Mouse (Mus musculus): ENCODE results near the gene St6galnac3. TPM values are rescaled to one million over a fixed set of nuclear protein-coding genes. Genes with fewer than 3 reads are reported as not detected.

The St6galnac3 gene
- polyA plus RNA-seq, 1 experiment from 2014 or later: 34.1 TPM

DNA sequence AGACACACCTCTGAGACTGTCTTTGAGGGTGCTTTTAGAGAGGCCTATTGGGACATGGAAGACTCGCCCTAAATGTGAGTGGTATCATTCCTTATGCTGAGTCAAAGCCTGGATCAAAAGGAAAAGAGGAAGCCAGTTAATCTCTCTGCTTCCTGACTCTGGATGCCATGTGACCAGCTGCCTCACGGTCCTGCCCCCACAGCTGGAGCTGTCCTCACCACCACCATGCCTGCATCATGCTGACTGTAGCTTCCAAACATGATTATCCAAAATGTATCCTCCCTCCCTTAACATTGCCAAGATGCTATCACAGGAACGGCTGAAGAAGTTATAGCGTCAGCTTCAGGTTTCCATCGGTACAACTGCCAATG is 244.4 kb downstream of the St6galnac3 start:
- ATAC-seq (ENCODE audit: insufficient read depth): no peak
- 68% methylated on average over 5 of the region's 5 CpGs for WGBS
- no peaks in the 10 kb centered on the region for H3K9me3 ChIP-seq (ENCODE audit: low read depth, low read length)

DNA sequence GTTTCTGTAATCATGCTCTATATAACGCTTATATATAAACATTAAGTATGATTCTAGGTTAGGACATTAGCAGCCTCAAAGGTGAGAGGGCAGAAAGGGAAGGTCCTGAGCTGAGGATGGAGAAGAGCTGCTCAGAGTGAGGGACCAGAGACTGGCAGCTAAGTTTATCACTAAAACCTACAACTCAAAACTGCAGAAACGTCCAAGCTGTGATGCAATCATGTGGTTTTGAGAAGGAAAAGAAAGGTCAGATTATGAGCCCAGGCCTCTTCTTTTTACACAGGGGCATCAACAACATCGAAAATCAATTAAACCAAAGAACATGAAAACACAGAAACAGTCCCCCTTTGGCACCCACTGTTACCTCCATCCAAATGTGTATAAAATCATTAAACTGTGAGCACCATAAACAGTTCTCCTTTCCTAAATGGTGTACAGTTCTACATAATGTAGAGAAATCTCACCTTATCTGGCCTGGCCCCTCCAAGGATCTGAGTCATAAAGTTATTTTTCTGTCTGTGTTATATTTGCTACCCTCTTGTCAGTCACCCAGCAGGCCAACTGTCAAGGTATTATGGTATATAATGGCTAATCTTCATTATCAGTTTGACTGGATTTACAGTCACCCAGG is 244.9 kb downstream of the St6galnac3 start:
- H3K9ac ChIP-seq: no peak overlapping the region
- H3K27me3 ChIP-seq (ENCODE audit: insufficient read depth, low read length): no peaks in the 10 kb centered on the region
- ATAC-seq (ENCODE audit: insufficient read depth) (no peak), DNase-seq (no peak)
- H3K4me2 ChIP-seq: no peak overlapping the region
- no peaks in the 10 kb centered on the region for H3K4me1 ChIP-seq (ENCODE audit: insufficient read depth)
- WGBS: 71% methylated on average over 3 of the region's 3 CpGs
- H3K9me3 ChIP-seq (ENCODE audit: low read depth, low read length): no peaks in the 10 kb centered on the region
- H3K4me3 ChIP-seq (ENCODE audit: low read depth, low read length): no peak overlapping the region
- H3K36me3 ChIP-seq (ENCODE audit: insufficient read depth): no peaks in the 10 kb centered on the region
- no peak for TF ChIP-seq CTCF (IDR thresholded peaks at IDR 0.05; ENCODE audit: low read depth)
- no peak overlapping the region for H3K27ac ChIP-seq (ENCODE audit: low read depth)

More for the DNA sequence above, 244.4 kb downstream of the St6galnac3 start:
- TF ChIP-seq CTCF (IDR thresholded peaks at IDR 0.05; ENCODE audit: low read depth): no peak
- Histone ChIP-seq H3K4me2 (no peak overlapping the region), H3K4me3 (ENCODE audit: low read depth, low read length) (no peak overlapping the region), H3K9ac (no peak overlapping the region), H3K27ac (ENCODE audit: low read depth) (no peak overlapping the region), H3K27me3 (ENCODE audit: insufficient read depth, low read length) (no peaks in the 10 kb centered on the region), H3K36me3 (ENCODE audit: insufficient read depth) (no peaks in the 10 kb centered on the region), H3K4me1 (ENCODE audit: insufficient read depth) (no peaks in the 10 kb centered on the region)
- no peak for DNase-seq

DNA sequence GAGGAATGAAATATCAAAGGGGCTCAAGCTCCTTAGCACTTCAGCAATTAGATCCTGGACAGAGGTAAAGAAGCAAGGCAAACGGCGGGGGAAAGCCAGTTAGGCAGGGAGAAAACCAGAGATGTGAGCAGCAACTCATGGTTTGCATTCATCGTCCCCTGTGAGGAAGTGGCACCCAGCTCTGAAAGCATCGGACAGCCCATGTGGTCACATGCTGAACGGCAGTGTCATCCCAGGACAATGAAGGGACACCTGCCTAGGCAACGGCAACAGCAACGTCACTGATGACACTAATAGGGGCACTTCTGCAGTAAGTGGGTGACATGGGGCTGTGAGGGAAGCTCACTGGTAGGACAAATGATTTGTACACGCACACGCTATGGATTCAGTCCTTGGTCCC is 249.1 kb downstream of the St6galnac3 start:
- H3K9ac ChIP-seq: no peak overlapping the region
- no peaks in the 10 kb centered on the region for H3K36me3 ChIP-seq (ENCODE audit: insufficient read depth)
- ATAC-seq (ENCODE audit: insufficient read depth) (no peak), DNase-seq (no peak)
- H3K4me2 ChIP-seq: no peak overlapping the region
- no peaks in the 10 kb centered on the region for H3K27me3 ChIP-seq (ENCODE audit: insufficient read depth, low read length)
- H3K4me3 ChIP-seq (ENCODE audit: low read depth, low read length): no peak overlapping the region
- no peaks in the 10 kb centered on the region for H3K9me3 ChIP-seq (ENCODE audit: low read depth, low read length)
- no peak for TF ChIP-seq CTCF (IDR thresholded peaks at IDR 0.05; ENCODE audit: low read depth)
- 82% methylated on average over 9 of the region's 9 CpGs for WGBS
- H3K27ac ChIP-seq (ENCODE audit: low read depth): no peak overlapping the region
- no peaks in the 10 kb centered on the region for H3K4me1 ChIP-seq (ENCODE audit: insufficient read depth)

DNA sequence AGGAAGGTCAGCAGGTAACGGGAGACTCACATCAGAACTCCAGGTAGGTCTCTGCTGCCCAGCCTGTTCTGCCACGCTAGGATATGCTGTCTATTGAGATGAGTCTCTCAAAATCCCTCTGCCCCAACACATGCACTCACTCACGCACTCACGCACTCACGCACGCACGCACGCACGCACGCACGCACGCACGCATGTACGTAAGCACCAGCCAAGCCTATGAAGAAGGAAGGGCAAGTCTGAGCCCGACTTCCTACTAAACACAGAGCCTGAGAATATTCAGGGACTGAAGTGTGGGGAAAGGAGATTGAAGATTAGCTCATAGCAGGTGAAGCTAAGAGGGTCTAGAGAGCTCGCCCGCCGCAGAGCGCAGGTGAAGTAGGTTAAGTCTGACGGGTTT is 249.5 kb downstream of the St6galnac3 start:
- Histone ChIP-seq H3K27ac (ENCODE audit: low read depth) (no peak overlapping the region), H3K9me3 (ENCODE audit: low read depth, low read length) (no peaks in the 10 kb centered on the region), H3K4me2 (no peak overlapping the region), H3K4me3 (ENCODE audit: low read depth, low read length) (no peak overlapping the region), H3K9ac (no peak overlapping the region), H3K4me1 (ENCODE audit: insufficient read depth) (no peaks in the 10 kb centered on the region), H3K36me3 (ENCODE audit: insufficient read depth) (no peaks in the 10 kb centered on the region), H3K27me3 (ENCODE audit: insufficient read depth, low read length) (no peaks in the 10 kb centered on the region)
- WGBS: 87% methylated on average over 20 of the region's 20 CpGs
- no peak for DNase-seq
- TF ChIP-seq CTCF (IDR thresholded peaks at IDR 0.05; ENCODE audit: low read depth): no peak
- ATAC-seq (ENCODE audit: insufficient read depth): no peak

DNA sequence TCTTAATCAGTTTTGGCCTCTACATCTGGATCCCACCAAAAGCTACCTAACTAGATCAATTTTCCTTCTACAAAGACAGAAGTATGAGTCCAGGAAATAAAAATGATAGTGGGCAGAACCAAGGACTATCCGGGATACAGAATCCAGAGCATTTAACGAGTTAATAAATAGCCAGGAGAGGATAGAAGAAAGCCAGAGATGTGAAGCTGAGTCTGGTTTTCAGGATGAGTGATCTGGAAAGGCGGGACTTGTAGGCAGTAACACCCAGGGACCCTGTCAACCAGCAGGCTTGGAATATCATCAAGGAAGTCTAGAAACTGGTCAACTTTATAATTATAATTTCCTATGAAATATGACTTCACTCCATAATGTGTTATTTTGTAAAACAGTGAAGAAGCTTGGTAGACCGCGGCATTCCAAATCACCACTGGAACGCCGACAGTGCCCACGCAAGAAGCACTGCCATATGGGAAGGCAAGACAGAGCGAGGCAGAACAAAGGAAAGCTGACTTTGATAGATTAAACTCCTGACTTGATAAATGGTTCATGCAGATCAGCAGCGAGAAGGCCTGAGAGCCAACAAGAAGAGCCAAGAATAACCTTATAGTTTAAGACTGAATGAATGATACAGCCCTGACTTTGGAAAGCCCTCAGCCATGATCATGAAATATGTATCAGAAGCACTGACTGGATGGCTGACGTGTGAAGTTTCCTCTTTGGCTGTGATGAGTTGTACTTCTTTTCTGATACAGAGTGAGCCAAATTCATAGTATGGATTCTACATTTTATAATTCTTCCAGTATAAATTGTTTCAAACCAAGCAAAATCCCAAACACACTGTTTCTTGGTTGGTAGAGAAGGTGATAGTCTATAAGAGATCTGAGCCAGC is 252.1 kb downstream of the St6galnac3 start:
- Histone ChIP-seq H3K27me3 (ENCODE audit: insufficient read depth, low read length) (no peaks in the 10 kb centered on the region), H3K4me1 (ENCODE audit: insufficient read depth) (no peaks in the 10 kb centered on the region), H3K27ac (ENCODE audit: low read depth) (no peak overlapping the region), H3K36me3 (ENCODE audit: insufficient read depth) (no peaks in the 10 kb centered on the region), H3K4me3 (ENCODE audit: low read depth, low read length) (no peak overlapping the region), H3K9ac (no peak overlapping the region), H3K4me2 (no peak overlapping the region), H3K9me3 (ENCODE audit: low read depth, low read length) (no peaks in the 10 kb centered on the region)
- no peak for ATAC-seq (ENCODE audit: insufficient read depth)
- TF ChIP-seq CTCF (IDR thresholded peaks at IDR 0.05; ENCODE audit: low read depth): no peak
- 74% methylated on average over 11 of the region's 11 CpGs for WGBS
- DNase-seq: no peak

DNA sequence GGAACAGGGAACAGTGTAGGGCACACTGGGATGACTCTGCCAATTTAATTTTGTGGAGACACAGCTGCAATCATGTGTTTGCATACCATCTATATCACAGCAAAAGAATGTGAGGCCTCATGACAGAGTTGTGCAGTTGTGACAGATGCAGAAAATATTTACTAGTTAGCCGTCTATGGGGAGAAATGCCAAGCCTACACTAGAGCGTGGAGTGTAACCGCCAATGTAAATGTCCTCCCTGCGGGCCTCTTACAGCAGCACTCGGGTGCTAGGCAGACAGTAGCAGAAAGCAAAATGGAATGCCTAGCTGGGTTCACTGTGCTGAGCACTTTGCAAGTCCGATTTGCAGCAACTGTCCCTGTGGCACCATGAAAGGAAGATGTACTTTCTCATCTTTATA is 261.1 kb downstream of the St6galnac3 start:
- no peaks in the 10 kb centered on the region for H3K4me1 ChIP-seq (ENCODE audit: insufficient read depth)
- peaks cover 5% of the 10 kb centered on the region; the same call in 1 of the 2 replicates for H3K9me3 ChIP-seq (ENCODE audit: low read depth, low read length)
- 70% methylated on average over 6 of the region's 6 CpGs for WGBS
- no peak overlapping the region for H3K4me3 ChIP-seq (ENCODE audit: low read depth, low read length)
- no peak overlapping the region for H3K4me2 ChIP-seq
- no peaks in the 10 kb centered on the region for H3K27me3 ChIP-seq (ENCODE audit: insufficient read depth, low read length)
- no peak overlapping the region for H3K27ac ChIP-seq (ENCODE audit: low read depth)
- ATAC-seq (ENCODE audit: insufficient read depth): no peak
- no peak for TF ChIP-seq CTCF (IDR thresholded peaks at IDR 0.05; ENCODE audit: low read depth)
- no peaks in the 10 kb centered on the region for H3K36me3 ChIP-seq (ENCODE audit: insufficient read depth)
- peak; percentile 9 for DNase-seq
- H3K9ac ChIP-seq: no peak overlapping the region

DNA sequence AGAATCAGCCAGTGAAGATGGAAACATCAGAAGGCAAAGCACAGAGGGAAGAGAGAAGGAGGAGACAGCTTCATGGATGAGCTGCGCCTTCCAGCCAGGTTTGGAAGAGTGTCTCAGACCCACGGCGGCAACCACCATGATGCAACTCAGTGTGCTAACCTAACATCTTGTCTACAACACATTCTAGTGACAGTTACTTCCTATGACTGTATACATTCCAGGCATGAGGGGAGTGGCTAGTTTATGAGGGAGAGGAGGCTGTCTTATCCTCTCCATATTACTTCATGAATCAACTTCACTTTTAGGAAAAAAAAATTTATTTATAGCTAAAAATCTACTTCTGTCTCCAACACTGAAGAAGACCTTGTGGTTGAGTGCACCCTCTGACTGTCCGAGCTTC is 264.8 kb downstream of the St6galnac3 start:
- Histone ChIP-seq H3K9ac (no peak overlapping the region), H3K27ac (ENCODE audit: low read depth) (no peak overlapping the region), H3K27me3 (ENCODE audit: insufficient read depth, low read length) (no peaks in the 10 kb centered on the region), H3K36me3 (ENCODE audit: insufficient read depth) (no peaks in the 10 kb centered on the region), H3K4me3 (ENCODE audit: low read depth, low read length) (no peak overlapping the region), H3K4me1 (ENCODE audit: insufficient read depth) (no peaks in the 10 kb centered on the region), H3K4me2 (no peak overlapping the region), H3K9me3 (ENCODE audit: low read depth, low read length) (peaks cover 5% of the 10 kb centered on the region; the same call in 1 of the 2 replicates)
- WGBS: 67% methylated on average over 4 of the region's 4 CpGs
- ATAC-seq (ENCODE audit: insufficient read depth) (no peak), DNase-seq (peak; percentile 25)
- no peak for TF ChIP-seq CTCF (IDR thresholded peaks at IDR 0.05; ENCODE audit: low read depth)
